Mouse (Mus musculus): ENCODE results near the gene Rgs9.
A peak's percentile ranks its signal among the peaks of the same experiment; 100 is the strongest.

- TF ChIP-seq CTCF (IDR thresholded peaks at IDR 0.05; ENCODE audit: borderline replicate concordance, insufficient read depth, low read depth, low read length) (no peak), POLR2A (IDR thresholded peaks at IDR 0.05; ENCODE audit: borderline replicate concordance, insufficient read depth, low read length) (peak; percentile 28; the same call in 1 of the 2 replicates)
These were observed 49.5 kb upstream of the Rgs9 start for GRCm38 (mm10) chr11:109347242-109347959.

Measured in cerebellum, adult 2 months (tissue).